Mouse (Mus musculus): ENCODE results near the gene Cntrl. TPM values are rescaled to one million over a fixed set of nuclear protein-coding genes. Genes with fewer than 3 reads are reported as not detected.

The Cntrl gene
- polyA plus RNA-seq, 1 experiment from 2014 or later: 10.4 TPM

GRCm38 (mm10) chr2:35160206-35160605 is 50.9 kb downstream of the Cntrl start:
- no peak overlapping the region for H3K4me3 ChIP-seq
- no peaks in the 10 kb centered on the region for H3K9me3 ChIP-seq
- peaks cover 75% of the 10 kb centered on the region for H3K36me3 ChIP-seq
- no peak overlapping the region for H3K27ac ChIP-seq (replicated peaks)
- no peaks in the 10 kb centered on the region for H3K27me3 ChIP-seq
- WGBS: 50% methylated on average over 5 of the region's 5 CpGs
- ATAC-seq (ENCODE audit: low read depth): no peak
- no peak overlapping the region for H3K4me2 ChIP-seq
- no peaks in the 10 kb centered on the region for H3K4me1 ChIP-seq (replicated peaks)
- H3K9ac ChIP-seq: no peak overlapping the region

DNA sequence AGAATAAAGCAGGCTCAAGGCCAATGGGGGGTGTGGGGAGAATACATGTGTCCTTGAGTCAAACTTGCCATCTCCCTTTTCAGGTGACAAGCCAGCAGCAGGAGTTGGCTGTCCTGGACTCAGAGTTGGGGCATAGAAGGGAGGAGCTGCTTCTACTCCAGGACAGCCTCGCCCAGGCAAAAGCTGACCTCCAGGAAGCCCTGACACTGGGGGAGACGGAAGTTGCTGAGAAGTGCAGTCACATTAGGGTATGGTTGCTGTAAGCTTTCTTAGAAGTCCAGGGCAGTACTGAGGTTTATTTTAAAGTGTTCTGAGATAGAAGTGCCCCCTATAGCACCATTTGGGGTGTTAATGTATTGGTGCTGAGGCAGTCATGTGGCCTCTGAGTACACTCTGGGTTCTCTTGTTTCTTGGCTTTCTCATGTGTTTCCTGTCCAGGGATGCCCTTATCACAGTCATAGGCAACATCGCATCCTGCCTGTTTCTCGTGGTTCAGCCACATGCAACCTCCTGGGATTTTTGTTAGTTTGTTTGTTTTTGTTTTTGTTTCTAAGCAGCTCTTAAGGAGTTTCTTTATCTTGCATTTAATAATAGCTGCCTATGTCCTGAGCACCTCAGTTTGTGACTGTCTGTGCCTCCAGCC is 52.7 kb downstream of the Cntrl start:
- no peak overlapping the region for H3K27ac ChIP-seq (replicated peaks)
- 94% methylated on average over 4 of the region's 4 CpGs for WGBS
- no peak for ATAC-seq (ENCODE audit: low read depth)
- H3K9me3 ChIP-seq: no peaks in the 10 kb centered on the region
- no peaks in the 10 kb centered on the region for H3K27me3 ChIP-seq
- no peaks in the 10 kb centered on the region for H3K4me1 ChIP-seq (replicated peaks)
- H3K36me3 ChIP-seq: peaks cover 75% of the 10 kb centered on the region
- H3K9ac ChIP-seq: no peak overlapping the region
- H3K4me3 ChIP-seq: no peak overlapping the region
- H3K4me2 ChIP-seq: no peak overlapping the region

DNA sequence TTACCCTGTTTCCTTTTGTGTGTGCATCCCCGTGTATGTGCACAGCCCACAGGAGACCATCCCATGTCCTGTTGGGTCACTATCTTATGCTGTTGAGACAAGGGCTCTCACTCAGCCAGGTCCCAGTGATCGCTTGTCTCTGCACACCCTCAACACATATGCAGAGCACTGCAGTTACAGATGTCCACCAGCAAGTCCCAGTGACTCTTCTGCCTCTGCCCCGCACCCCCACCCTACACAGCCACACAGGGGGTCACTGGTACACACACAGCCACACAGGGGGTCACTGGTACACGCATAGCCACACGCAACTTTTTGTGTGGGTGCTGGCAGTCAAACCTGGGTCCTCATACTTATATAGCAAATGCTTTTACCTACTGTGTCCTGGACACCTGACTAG is 54.1 kb downstream of the Cntrl start:
- Histone ChIP-seq H3K4me3 (no peak overlapping the region), H3K4me2 (no peak overlapping the region), H3K27me3 (no peaks in the 10 kb centered on the region), H3K27ac (replicated peaks) (no peak overlapping the region), H3K9me3 (no peaks in the 10 kb centered on the region), H3K9ac (no peak overlapping the region), H3K36me3 (peaks cover 74% of the 10 kb centered on the region), H3K4me1 (replicated peaks) (no peaks in the 10 kb centered on the region)
- WGBS: 94% methylated on average over 5 of the region's 5 CpGs
- no peak for ATAC-seq (ENCODE audit: low read depth)

DNA sequence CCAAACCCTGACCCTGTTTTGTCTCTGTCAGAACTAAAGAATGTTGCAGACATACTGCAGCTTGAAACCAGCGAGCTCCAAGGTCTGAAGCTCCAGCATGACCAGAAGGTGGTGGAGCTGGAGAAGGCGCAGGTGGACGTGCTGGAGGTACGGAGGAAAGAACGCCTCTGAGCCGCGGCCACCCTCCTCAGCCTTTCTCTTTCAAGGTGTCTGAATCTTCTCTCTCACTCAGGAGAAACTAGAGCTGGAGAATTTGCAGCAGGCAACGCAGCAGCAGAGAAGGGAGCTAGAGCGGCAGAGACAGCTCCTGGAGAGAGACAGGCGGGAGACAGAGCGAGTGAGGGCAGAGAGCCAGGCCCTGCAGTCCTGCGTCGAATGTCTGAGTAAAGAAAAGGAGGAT is 56.1 kb downstream of the Cntrl start:
- Histone ChIP-seq H3K36me3 (peaks cover 75% of the 10 kb centered on the region), H3K27me3 (no peaks in the 10 kb centered on the region), H3K27ac (replicated peaks) (no peak overlapping the region), H3K4me2 (no peak overlapping the region), H3K4me3 (no peak overlapping the region), H3K4me1 (replicated peaks) (no peaks in the 10 kb centered on the region), H3K9me3 (no peaks in the 10 kb centered on the region), H3K9ac (no peak overlapping the region)
- 95% methylated on average over 13 of the region's 13 CpGs for WGBS
- no peak for ATAC-seq (ENCODE audit: low read depth)

- H3K4me3 ChIP-seq: no peak overlapping the region
- H3K27me3 ChIP-seq: no peaks in the 10 kb centered on the region
- H3K4me1 ChIP-seq (replicated peaks): no peaks in the 10 kb centered on the region
- no peak overlapping the region for H3K9ac ChIP-seq
- no peak for ATAC-seq (ENCODE audit: low read depth)
- H3K9me3 ChIP-seq: no peaks in the 10 kb centered on the region
- H3K4me2 ChIP-seq: no peak overlapping the region
- no peak overlapping the region for H3K27ac ChIP-seq (replicated peaks)
- 91% methylated on average over 5 of the region's 5 CpGs for WGBS
- peaks cover 84% of the 10 kb centered on the region for H3K36me3 ChIP-seq
Observed at GRCm38 (mm10) chr2:35166816-35167215, 57.5 kb downstream of the Cntrl start.

DNA sequence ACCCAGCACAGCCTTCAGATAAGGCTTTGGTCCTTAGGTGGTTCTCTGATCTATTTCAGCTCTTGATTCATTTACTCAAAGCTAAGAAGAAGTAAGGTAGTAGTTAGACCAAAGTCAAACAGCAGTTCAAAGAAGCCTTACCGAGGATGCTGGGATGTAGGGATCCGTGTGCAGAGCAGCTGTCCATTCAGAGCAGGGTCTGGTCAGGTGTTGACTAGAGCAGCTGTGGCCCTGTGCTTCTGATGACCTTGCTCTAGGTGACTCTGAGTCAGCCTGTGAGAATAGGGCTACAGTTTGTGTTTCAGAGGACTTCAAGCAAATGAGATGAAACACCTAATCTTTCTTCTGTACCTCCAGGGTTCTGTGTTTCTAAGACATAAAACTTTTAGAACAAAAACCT is 60.2 kb downstream of the Cntrl start:
- H3K4me3 ChIP-seq: no peak overlapping the region
- no peak for ATAC-seq (ENCODE audit: low read depth)
- H3K36me3 ChIP-seq: peaks cover 85% of the 10 kb centered on the region
- H3K4me2 ChIP-seq: no peak overlapping the region
- H3K27ac ChIP-seq (replicated peaks): no peak overlapping the region
- H3K27me3 ChIP-seq: no peaks in the 10 kb centered on the region
- H3K4me1 ChIP-seq (replicated peaks): no peaks in the 10 kb centered on the region
- 86% methylated on average over 2 of the region's 2 CpGs for WGBS
- H3K9ac ChIP-seq: no peak overlapping the region
- H3K9me3 ChIP-seq: no peaks in the 10 kb centered on the region

DNA sequence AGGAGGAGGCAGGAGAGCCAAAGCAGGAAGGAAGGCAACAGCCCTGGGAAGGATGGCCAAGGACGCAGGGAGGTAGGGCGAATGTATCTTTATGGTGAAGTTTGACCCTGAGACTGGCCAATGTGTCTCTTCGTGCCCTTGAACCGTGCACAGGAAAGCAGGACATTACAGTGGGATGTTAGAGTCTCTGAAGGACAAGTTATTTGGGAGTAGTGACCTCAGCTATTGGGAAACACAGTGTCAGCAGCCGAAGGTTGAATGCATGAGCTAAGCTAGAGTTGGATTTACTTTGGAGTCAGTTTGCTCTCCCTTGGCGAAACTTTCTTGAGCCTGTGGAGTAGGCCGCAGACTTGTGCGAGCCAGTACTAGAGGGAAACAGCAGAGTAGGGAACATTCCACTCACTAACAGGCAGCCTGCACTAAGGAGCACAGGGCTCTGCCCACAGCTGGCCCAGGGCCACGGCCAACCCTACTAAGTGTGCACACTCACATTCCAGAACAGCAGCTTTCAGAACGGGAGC is 62.1 kb downstream of the Cntrl start:
- no peaks in the 10 kb centered on the region for H3K9me3 ChIP-seq
- no peak for ATAC-seq (ENCODE audit: low read depth)
- H3K4me2 ChIP-seq: no peak overlapping the region
- H3K4me1 ChIP-seq (replicated peaks): no peaks in the 10 kb centered on the region
- H3K36me3 ChIP-seq: peaks cover 92% of the 10 kb centered on the region
- H3K27me3 ChIP-seq: no peaks in the 10 kb centered on the region
- no peak overlapping the region for H3K4me3 ChIP-seq
- no peak overlapping the region for H3K27ac ChIP-seq (replicated peaks)
- 89% methylated on average over 10 of the region's 10 CpGs for WGBS
- no peak overlapping the region for H3K9ac ChIP-seq

GRCm38 (mm10) chr2:35172246-35172645 is 63.0 kb downstream of the Cntrl start:
- Histone ChIP-seq H3K4me2 (no peak overlapping the region), H3K36me3 (peaks cover 93% of the 10 kb centered on the region), H3K9me3 (no peaks in the 10 kb centered on the region), H3K27me3 (no peaks in the 10 kb centered on the region), H3K4me3 (no peak overlapping the region), H3K4me1 (replicated peaks) (no peaks in the 10 kb centered on the region), H3K27ac (replicated peaks) (no peak overlapping the region), H3K9ac (no peak overlapping the region)
- 93% methylated on average over 4 of the region's 4 CpGs for WGBS
- no peak for ATAC-seq (ENCODE audit: low read depth)

GRCm38 (mm10) chr2:35173666-35174065 is 64.4 kb downstream of the Cntrl start:
- Histone ChIP-seq H3K36me3 (peaks cover 92% of the 10 kb centered on the region), H3K4me1 (replicated peaks) (no peaks in the 10 kb centered on the region)

GRCm38 (mm10) chr2:35174100-35174499 is 64.8 kb downstream of the Cntrl start:
- Histone ChIP-seq H3K27ac (replicated peaks) (no peak overlapping the region), H3K4me2 (no peak overlapping the region), H3K4me1 (replicated peaks) (no peaks in the 10 kb centered on the region), H3K9me3 (no peaks in the 10 kb centered on the region), H3K36me3 (peaks cover 90% of the 10 kb centered on the region), H3K27me3 (no peaks in the 10 kb centered on the region), H3K4me3 (no peak overlapping the region), H3K9ac (no peak overlapping the region)
- no peak for ATAC-seq (ENCODE audit: low read depth)
- WGBS: 67% methylated on average over 5 of the region's 5 CpGs

More at GRCm38 (mm10) chr2:35173666-35174065, 64.4 kb downstream of the Cntrl start:
- WGBS: 92% methylated on average over 5 of the region's 5 CpGs
- Histone ChIP-seq H3K9ac (no peak overlapping the region), H3K27ac (replicated peaks) (no peak overlapping the region), H3K4me2 (no peak overlapping the region), H3K4me3 (no peak overlapping the region), H3K27me3 (no peaks in the 10 kb centered on the region), H3K9me3 (no peaks in the 10 kb centered on the region)
- no peak for ATAC-seq (ENCODE audit: low read depth)

GRCm38 (mm10) chr2:35175281-35176065 is 66.2 kb downstream of the Cntrl start:
- H3K4me3 ChIP-seq: no peak overlapping the region
- no peak for ATAC-seq (ENCODE audit: low read depth)
- H3K9me3 ChIP-seq: no peaks in the 10 kb centered on the region
- peaks cover 77% of the 10 kb centered on the region for H3K36me3 ChIP-seq
- no peak overlapping the region for H3K27ac ChIP-seq (replicated peaks)
- H3K4me1 ChIP-seq (replicated peaks): no peaks in the 10 kb centered on the region
- 91% methylated on average over 12 of the region's 12 CpGs for WGBS
- no peak overlapping the region for H3K9ac ChIP-seq
- H3K27me3 ChIP-seq: no peaks in the 10 kb centered on the region
- no peak overlapping the region for H3K4me2 ChIP-seq

- no peak overlapping the region for H3K27ac ChIP-seq (replicated peaks)
- WGBS: 90% methylated on average over 3 of the region's 3 CpGs
- H3K9me3 ChIP-seq: no peaks in the 10 kb centered on the region
- H3K36me3 ChIP-seq: peaks cover 68% of the 10 kb centered on the region
- no peaks in the 10 kb centered on the region for H3K4me1 ChIP-seq (replicated peaks)
- H3K27me3 ChIP-seq: no peaks in the 10 kb centered on the region
- H3K4me2 ChIP-seq: no peak overlapping the region
- no peak overlapping the region for H3K4me3 ChIP-seq
- ATAC-seq (ENCODE audit: low read depth): no peak
- H3K9ac ChIP-seq: no peak overlapping the region
Observed at GRCm38 (mm10) chr2:35178153-35178552, 68.9 kb downstream of the Cntrl start.
